Mouse (Mus musculus) heart, adult 2 months (tissue): ENCODE results near the gene Suv39h2.

Source experiments
- CTCF ChIP-seq: fragments of 200-600 bp; IDR thresholded peaks from 2 replicates; pipeline ENCODE4 v1.8.1; 2022; ENCODE audit warnings: antibody characterized with exemption, mild to moderate bottlenecking, moderate library complexity
- POLR2A ChIP-seq: fragments of 200-500 bp; IDR thresholded peaks from 2 replicates; pipeline ENCODE4 v1.6.1; 2011; ENCODE audit warnings: mild to moderate bottlenecking, low read depth, low read length, control low read depth; ENCODE audit not compliant: insufficient read depth

GRCm38 (mm10) chr2:3407756-3408155 is 67.1 kb downstream of the Suv39h2 start:
- no peak for TF ChIP-seq POLR2A
- TF ChIP-seq CTCF = no peak
